Mouse (Mus musculus): Measurements from ENCODE around the gene Rnf150.

DNA sequence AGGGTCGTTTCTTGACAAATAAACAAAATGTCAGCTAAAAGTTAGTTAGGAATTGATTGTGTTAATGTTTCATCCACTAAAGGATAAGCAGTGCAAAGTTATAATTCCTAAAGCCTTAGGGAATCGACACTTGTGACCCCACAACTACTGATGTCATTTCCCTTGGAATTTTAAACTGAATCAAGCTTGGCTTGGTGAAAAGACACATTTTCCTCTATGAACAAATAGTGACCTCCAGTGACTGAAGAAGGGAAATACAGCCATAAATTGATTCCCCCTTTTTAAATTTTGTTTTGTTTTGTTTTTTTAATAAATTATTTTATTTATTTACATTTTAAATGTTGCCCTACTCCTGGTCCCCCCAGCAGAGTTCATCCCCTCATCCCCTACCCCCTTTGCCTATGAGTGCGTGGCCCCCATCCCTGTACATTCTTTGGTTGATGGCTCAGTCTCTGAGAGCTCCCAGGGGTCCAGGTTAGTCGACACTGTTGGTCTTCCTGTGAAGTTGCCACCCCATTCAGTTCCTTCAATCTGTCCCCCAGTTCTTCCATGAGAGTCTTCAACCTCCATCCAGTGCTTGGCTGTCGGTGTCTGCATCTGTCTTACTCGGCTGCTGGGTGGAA lies 21.5 kb upstream of the Rnf150 start:
- no peak for TF ChIP-seq POLR2A (IDR thresholded peaks at IDR 0.05; ENCODE audit: borderline replicate concordance, low read depth, low read length)
- TF ChIP-seq CTCF (IDR thresholded peaks at IDR 0.05; ENCODE audit: low read depth, low read length) = no peak
